Mouse (Mus musculus): ENCODE data around the gene Klk9. TPM values are rescaled to one million over a fixed set of nuclear protein-coding genes. Genes with fewer than 3 reads are reported as not detected.

The Klk9 gene
- total RNA-seq (2021): not detected
- long read RNA-seq, experiment 1: 0 reads
- long read RNA-seq, experiment 2: 0 reads

GRCm38 (mm10) chr7:43791591-43791990, at the start of gene Klk9:
Gene Klk9 (plus strand): TSS chr7:43791891.
- no peak for DNase-seq (ENCODE audit: low spot score)

- peak; percentile 10 for DNase-seq (ENCODE audit: low spot score)
Observed at GRCm38 (mm10) chr7:43747788-43748187, 43.9 kb upstream of the Klk9 start.

- no peak for DNase-seq (ENCODE audit: low spot score)
Observed at GRCm38 (mm10) chr7:43752806-43753205, 38.9 kb upstream of the Klk9 start.

GRCm38 (mm10) chr7:43766484-43766883, 25.2 kb upstream of the Klk9 start:
- no peak for DNase-seq (ENCODE audit: low spot score)

DNA sequence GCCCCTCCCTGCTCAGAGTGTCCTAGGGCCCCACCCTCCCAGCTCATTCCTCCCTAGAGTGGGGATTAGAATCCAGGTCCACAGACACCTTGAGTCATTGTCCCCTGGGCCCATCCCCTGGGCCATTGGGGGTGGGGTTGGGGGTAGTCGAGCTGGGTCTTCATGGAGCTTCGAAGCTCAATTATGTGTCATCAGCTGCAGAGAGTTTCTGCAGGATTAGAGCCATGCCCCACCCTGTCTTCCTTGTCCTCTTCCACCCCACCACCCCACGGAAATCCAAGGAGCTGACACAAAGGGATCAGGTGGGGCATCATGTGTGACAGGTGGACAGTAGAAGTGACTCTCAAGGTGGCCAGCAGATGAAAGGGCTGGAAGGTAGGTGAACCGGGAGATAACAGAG, 23.1 kb upstream of the Klk9 start, which contains the start of gene Klk12:
TSS of gene Klk12 (plus strand) at position 301 of the 400 bp plus-strand sequence.
- DNase-seq (ENCODE audit: low spot score): no peak

DNA sequence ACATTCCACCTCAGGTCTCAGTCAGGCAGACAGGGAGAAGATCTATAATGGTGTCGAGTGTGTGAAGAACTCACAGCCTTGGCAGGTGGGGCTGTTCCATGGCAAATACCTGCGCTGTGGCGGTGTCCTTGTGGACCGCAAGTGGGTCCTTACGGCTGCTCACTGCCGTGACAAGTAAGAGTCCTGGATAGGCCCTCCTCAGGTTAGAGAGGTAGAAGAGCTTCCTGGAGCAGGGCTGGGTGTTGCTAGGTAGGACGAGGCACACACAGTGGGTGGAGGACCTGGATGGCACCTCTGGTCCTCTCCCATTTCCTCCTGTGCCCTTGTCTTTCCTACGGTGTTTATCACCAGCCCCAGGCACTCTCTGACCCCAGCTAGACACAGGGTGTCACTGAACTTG, 22.1 kb upstream of the Klk9 start:
- no peak for DNase-seq (ENCODE audit: low spot score)

GRCm38 (mm10) chr7:43770701-43771100, 21.0 kb upstream of the Klk9 start:
- no peak for DNase-seq (ENCODE audit: low spot score)

DNA sequence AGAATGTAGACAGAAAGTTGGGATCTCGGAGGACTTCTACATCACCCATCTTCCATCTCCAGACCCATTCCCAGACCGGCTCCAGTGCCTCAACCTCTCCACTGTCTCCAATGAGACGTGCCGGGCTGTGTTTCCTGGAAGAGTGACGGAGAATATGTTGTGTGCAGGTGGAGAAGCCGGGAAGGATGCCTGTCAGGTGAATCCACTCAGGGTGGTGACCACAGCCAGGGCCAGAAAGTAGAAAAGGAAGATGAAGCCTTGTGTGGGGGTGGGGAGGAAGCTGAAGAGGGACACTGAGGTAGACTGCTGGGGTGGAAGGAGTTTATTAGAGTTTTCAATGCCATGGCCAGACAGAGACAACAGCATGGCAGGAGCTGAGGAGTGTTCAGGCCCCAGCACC, 19.8 kb upstream of the Klk9 start:
- DNase-seq (ENCODE audit: low spot score): no peak

GRCm38 (mm10) chr7:43772901-43773300, 18.8 kb upstream of the Klk9 start:
- DNase-seq (ENCODE audit: low spot score): no peak

DNA sequence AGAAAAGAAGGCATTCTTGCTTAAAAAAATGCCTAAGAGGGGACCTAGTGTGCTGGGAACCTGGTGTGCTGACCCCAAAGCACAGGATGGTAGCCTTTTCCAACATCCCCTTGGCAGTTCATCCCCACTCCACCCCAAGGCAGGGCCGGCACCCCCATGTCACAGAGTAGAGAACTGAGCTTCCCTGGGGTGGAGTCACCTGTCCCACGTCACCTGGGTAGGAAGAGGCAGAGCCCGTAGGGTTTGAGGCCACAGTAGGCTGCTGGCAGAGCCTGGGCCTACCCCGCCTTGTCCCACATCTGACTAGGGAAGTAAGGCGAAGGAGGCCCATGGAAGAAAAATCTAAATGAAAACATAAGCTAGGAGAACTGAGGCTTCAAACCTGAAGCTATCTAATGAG, 17.3 kb upstream of the Klk9 start, which contains the start of gene Klk11:
TSS of gene Klk11 (plus strand) at position 241 of the 400 bp plus-strand sequence.
- no peak for DNase-seq (ENCODE audit: low spot score)

GRCm38 (mm10) chr7:43774802-43775201, 16.9 kb upstream of the Klk9 start:
- no peak for DNase-seq (ENCODE audit: low spot score)

- no peak for DNase-seq (ENCODE audit: low spot score)
Observed at GRCm38 (mm10) chr7:43775311-43776057, 16.2 kb upstream of the Klk9 start.

GRCm38 (mm10) chr7:43776506-43776905, 15.2 kb upstream of the Klk9 start:
- DNase-seq (ENCODE audit: low spot score): no peak

DNA sequence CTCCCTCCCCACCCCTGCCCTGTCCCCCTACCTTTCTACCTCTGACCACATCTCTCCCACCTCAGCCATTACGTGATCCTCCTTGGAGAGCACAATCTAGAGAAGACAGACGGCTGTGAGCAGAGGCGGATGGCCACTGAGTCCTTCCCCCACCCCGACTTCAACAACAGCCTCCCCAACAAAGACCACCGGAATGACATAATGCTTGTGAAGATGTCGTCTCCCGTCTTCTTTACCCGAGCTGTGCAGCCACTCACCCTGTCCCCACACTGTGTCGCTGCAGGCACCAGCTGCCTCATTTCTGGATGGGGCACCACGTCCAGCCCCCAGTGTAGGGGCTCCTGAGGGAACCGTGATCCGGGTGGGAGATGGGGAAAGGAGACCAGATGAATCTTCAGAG, 14.3 kb upstream of the Klk9 start:
- DNase-seq (ENCODE audit: low spot score): no peak

GRCm38 (mm10) chr7:43778176-43778970, 13.3 kb upstream of the Klk9 start:
- DNase-seq (ENCODE audit: low spot score): no peak

DNA sequence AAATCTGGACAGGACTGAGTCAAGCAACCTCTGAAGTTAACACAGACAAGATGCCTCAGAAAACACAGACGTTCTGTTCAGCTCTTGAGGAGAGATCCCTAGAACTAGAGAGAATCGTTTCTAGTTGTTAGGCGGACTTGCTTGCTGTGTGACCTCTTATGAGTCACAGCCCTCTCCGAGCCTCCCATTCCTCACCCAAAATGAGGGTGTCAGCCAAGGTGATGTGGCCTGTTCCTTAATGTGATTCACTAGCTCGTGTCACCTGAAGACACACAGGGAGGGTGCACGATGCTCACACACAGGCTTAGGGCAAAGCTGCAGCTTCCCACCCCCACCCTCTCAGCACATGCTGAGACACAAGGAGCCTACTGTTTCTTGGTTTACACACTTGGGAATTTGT, 11.4 kb upstream of the Klk9 start:
- DNase-seq (ENCODE audit: low spot score): no peak

DNA sequence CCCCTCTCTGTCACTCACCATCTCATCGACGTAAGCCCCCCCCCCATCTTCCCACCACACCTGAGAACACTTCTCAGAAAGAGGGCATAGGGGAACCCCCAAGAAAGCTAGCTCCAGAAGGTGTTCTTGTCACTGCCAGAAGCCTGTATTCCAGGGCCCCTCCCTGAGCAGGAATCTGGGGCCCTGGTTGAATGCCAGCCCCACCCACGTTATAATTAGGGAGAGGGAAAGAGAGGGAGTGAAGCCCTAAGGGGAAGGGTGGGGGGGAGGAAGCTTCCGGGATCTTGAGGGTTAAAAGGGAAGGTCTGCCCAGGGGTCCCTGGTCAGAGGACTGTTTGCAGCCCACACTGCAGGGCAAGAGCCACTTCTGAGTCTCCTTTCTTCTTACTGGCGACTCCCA, 10.9 kb upstream of the Klk9 start, which contains the start of gene Klk10:
TSS of gene Klk10 (plus strand) at position 290 of the 400 bp plus-strand sequence.
- DNase-seq (ENCODE audit: low spot score): no peak

DNA sequence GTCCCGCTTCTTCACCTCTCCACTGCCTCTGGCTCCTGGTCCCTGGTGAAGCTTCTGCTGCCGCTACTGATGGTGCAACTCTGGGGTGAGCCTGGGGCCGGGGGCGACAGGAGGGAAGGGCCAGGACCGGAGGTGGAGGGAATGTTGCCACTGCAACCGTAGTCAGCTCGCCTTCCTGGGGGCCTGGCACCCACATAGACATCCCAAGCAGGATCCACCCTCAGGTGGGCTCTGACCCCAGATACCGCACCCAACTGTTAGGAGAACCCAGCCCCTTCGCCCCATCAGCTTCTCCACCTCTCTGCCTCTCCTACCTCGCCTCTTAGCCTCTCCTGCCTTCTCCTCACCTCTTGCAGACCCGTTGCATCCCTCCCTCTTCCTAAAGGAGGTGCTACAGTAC, 10.2 kb upstream of the Klk9 start:
- DNase-seq (ENCODE audit: low spot score): no peak

- DNase-seq (ENCODE audit: low spot score): peak; percentile 63
Observed at GRCm38 (mm10) chr7:43782275-43783265, 9.1 kb upstream of the Klk9 start.

DNA sequence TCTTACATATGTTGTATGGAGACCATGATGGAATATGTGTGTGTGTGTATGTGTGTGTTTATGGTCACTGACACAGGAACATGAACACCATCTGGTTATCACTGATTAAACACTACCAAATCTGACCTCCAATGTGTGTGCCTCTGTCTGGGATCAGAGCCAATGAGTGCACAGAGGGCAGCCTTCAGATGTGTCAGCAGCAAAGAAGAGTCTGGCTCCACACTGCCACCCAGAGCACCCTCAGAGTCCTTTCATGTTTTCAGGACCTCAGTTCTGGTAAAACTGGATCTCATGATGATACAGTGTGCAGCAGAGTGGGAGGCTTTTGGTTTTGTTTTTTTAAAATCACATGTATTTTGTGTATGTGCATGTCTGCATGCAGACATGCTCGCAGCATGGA, 6.4 kb upstream of the Klk9 start:
- DNase-seq (ENCODE audit: low spot score): no peak

- DNase-seq (ENCODE audit: low spot score): no peak
Observed at GRCm38 (mm10) chr7:43788096-43788495, 3.6 kb upstream of the Klk9 start.

Data from gastrocnemius, adult 18-20 months (tissue).